Comparison of ENCODE assay signal across 17 mouse cellular contexts in the genomic region with DNA sequence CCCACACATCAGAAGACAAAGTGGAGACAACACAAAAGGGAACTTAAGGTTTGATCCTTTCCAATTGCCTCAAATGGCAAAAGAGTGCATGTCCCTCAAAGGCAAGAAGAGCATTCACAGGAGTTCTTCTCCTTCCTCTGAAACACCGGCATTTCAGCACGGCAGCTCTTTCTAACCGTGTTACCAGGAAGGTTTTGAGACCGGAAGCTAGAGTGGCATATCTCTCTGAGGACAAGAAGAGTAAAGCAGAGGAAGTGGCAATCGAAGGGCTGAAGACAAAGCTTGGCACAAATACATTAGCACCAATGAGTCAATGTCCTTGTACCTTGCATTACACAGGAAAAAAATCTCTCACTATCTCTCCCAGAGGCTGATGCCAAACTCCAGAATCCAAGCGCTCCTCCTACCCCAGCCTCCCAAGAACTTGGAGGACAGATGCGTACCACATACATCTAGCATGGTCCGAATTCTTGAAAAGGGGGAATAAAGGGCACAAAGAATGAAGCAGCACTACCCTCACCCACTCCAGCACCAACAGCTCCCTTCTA. TPM values are rescaled to one million over a fixed set of nuclear protein-coding genes. Genes with fewer than 3 reads are reported as not detected.
A peak's percentile ranks its signal among the peaks of the same experiment; 100 is the strongest.
DNase-seq lines count a peak whose midpoint lies in the region; ATAC-seq lines count a peak whose summit lies in the region.
"Had no signal": no experiment of that assay in that cellular context is flagged by ENCODE, and none has a peak within 500 bp of the region (broad histone marks: within the 10 kb centered on the region; RNA-seq: fewer than 3 reads in every experiment).

No protein-coding gene starts in this region.

- DNase-seq in adrenal gland, adult (ENCODE audit: inconsistent age in 2 of 2, low spot score in 1 of 2) = peak; percentile 48 to 84
- no peak for DNase-seq in adrenal gland, adult 18-20 months (ENCODE audit: low spot score in 2 of 2)
- no peak for DNase-seq in liver, embryonic 11.5 days (ENCODE audit: low spot score)
- DNase-seq in liver, embryonic 13.5 days = no peak
- DNase-seq in thymus, postnatal 14 days = peak; percentile 70
- DNase-seq in cerebellum, postnatal 10 days = no peak
- DNase-seq in layer of hippocampus, postnatal 25 days (ENCODE audit: extremely low spot score in 1 of 2, low spot score in 1 of 2) = no peak
- DNase-seq: cerebellum, adult 18-20 months; heart, adult 11 months; heart, postnatal 36 days; kidney, postnatal 10 days; lung, adult 2 months had no signal

- H3K27me3 ChIP-seq in liver, embryonic 12.5 days (replicated peaks) = no peaks in the 10 kb centered on the region
- no peaks in the 10 kb centered on the region for H3K27me3 ChIP-seq in liver, embryonic 11.5 days (replicated peaks; ENCODE audit: control insufficient read depth, insufficient read depth, low read length)
- no peaks in the 10 kb centered on the region for H3K27me3 ChIP-seq in liver, embryonic 13.5 days
- H3K27me3 ChIP-seq: intestine, embryonic 15.5 days; neural tube, embryonic 15.5 days had no signal

- H3K27ac ChIP-seq in liver, embryonic 12.5 days = no peak overlapping the region
- H3K27ac ChIP-seq in liver, embryonic 11.5 days (ENCODE audit: low read depth, low read length) = no peak overlapping the region
- H3K27ac ChIP-seq in liver, embryonic 13.5 days = 0 out of 2 replicates have a peak overlapping the region, but pooled peaks have one; percentile 2
- H3K27ac ChIP-seq: embryonic facial prominence, embryonic 10.5 days; intestine, embryonic 15.5 days; macrophage; neural tube, embryonic 15.5 days had no signal

- H3K4me1 ChIP-seq in liver, embryonic 12.5 days = peaks cover 76% of the 10 kb centered on the region
- peaks cover 30% of the 10 kb centered on the region for H3K4me1 ChIP-seq in liver, embryonic 11.5 days (replicated peaks; ENCODE audit: control insufficient read depth, insufficient read depth, low read length)
- peaks cover 78% of the 10 kb centered on the region for H3K4me1 ChIP-seq in liver, embryonic 13.5 days (replicated peaks)

- peak overlapping the region; percentile 3; the same call in 1 of the 2 replicates for H3K4me2 ChIP-seq in liver, embryonic 12.5 days
- H3K4me2 ChIP-seq in liver, embryonic 11.5 days = no peak overlapping the region; the same call in 1 of the 2 replicates
- H3K4me2 ChIP-seq in liver, embryonic 13.5 days = no peak overlapping the region
- H3K4me2 ChIP-seq: intestine, embryonic 15.5 days; neural tube, embryonic 15.5 days had no signal

- H3K9ac ChIP-seq in liver, embryonic 12.5 days = no peak overlapping the region
- no peak overlapping the region for H3K9ac ChIP-seq in liver, embryonic 11.5 days (ENCODE audit: low read depth, low read length)
- no peak overlapping the region for H3K9ac ChIP-seq in liver, embryonic 13.5 days
- H3K9ac ChIP-seq: intestine, embryonic 15.5 days; neural tube, embryonic 15.5 days had no signal

- no peak overlapping the region for H3K4me3 ChIP-seq in liver, embryonic 12.5 days
- H3K4me3 ChIP-seq in liver, embryonic 11.5 days (ENCODE audit: low read depth, low read length) = no peak overlapping the region
- H3K4me3 ChIP-seq in liver, embryonic 13.5 days (replicated peaks) = no peak overlapping the region
- H3K4me3 ChIP-seq: embryonic facial prominence, embryonic 10.5 days; intestine, embryonic 15.5 days; neural tube, embryonic 15.5 days had no signal

- WGBS in liver, embryonic 12.5 days (ENCODE audit: insufficient replicate concordance) = 43% methylated on average over 8 of the region's 8 CpGs
- 63% methylated on average over 8 of the region's 8 CpGs for whole genome bisulfite sequencing in liver, embryonic 11.5 days
- 38% methylated on average over 8 of the region's 8 CpGs for WGBS in liver, embryonic 13.5 days (ENCODE audit: insufficient replicate concordance)

- H3K36me3 ChIP-seq in liver, embryonic 12.5 days = no peaks in the 10 kb centered on the region; the same call in 1 of the 2 replicates
- no peaks in the 10 kb centered on the region for H3K36me3 ChIP-seq in liver, embryonic 11.5 days (ENCODE audit: control insufficient read depth, insufficient read depth, low read length)
- H3K36me3 ChIP-seq in liver, embryonic 13.5 days = no peaks in the 10 kb centered on the region
- H3K36me3 ChIP-seq: embryonic facial prominence, embryonic 10.5 days; intestine, embryonic 15.5 days; neural tube, embryonic 15.5 days had no signal

- no peaks in the 10 kb centered on the region for H3K9me3 ChIP-seq in liver, embryonic 12.5 days (replicated peaks)
- H3K9me3 ChIP-seq in liver, embryonic 11.5 days (ENCODE audit: control insufficient read depth, low read length) = no peaks in the 10 kb centered on the region
- no peaks in the 10 kb centered on the region for H3K9me3 ChIP-seq in liver, embryonic 13.5 days (replicated peaks)
- H3K9me3 ChIP-seq: embryonic facial prominence, embryonic 10.5 days; intestine, embryonic 15.5 days; neural tube, embryonic 15.5 days had no signal

- no peak for ATAC-seq in liver, embryonic 12.5 days
- no peak for ATAC-seq in liver, embryonic 11.5 days (replicated peaks; ENCODE audit: low FRiP score)
- ATAC-seq in liver, embryonic 13.5 days (ENCODE audit: low read depth) = no peak
- ATAC-seq: intestine, embryonic 15.5 days had no signal

RNA-seq across cellular contexts. Expression of gene Jak1, which starts 4.3 kb away (rescaled TPM):
- 100 to 1,000 TPM; 111 to 141 TPM for total RNA-seq in adrenal gland, adult 18-20 months (2021)
- polyA plus RNA-seq in liver, embryonic 12.5 days (2016; fragmentation: Nextera tagmentation; extraction: Ambion mirVana) = 59.7 and 61.2 TPM in 2 replicates
- 80.0 and 83.0 TPM in 2 replicates for polyA plus RNA-seq in liver, embryonic 11.5 days (2014; fragmentation: Nextera tagmentation; extraction: Ambion mirVana)
- polyA plus RNA-seq in liver, embryonic 13.5 days (2015; fragmentation: Nextera tagmentation; extraction: Ambion mirVana) = 41.0 and 52.5 TPM in 2 replicates
- total RNA-seq in layer of hippocampus, postnatal 25 days (2021) = 100 to 1,000 TPM; 118 to 121 TPM

Comparison
In these comparisons a context has a peak if more than half of its experiments do, and no peak if none do; other contexts are left out.
1. DNase-seq: peak in adrenal gland, adult (2 of 2) and thymus, postnatal 14 days (single experiment); none in adrenal gland, adult 18-20 months (0 of 2), liver, embryonic 11.5 days (single experiment), liver, embryonic 13.5 days (single experiment), cerebellum, postnatal 10 days (0 of 2) and layer of hippocampus, postnatal 25 days (0 of 2).